9 mouse cellular contexts compared by ENCODE assay signal in the genomic region with DNA sequence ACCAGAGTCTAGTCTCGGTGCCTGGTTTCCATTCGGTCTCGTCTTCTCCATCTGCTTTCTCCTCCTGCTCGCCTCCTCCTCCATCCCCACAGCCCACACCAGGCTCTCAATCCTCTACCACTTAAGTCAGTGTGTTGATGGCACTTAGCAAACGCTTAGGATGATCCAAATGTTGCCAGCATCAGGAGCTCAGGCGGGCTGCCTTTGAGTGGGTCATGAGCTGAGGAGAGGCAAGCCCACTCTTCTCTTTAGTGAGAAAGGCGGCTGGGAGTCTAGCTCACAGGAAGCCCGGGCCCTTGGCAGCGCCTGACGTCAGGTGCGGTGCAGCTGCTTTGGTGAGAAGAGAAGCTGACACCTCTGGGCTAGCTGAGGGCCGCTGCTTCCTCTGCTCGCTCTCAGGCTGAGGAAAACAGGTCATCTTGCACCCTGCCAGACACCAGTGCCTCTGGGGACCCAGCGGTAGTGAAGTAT. TPM values are rescaled to one million over a fixed set of nuclear protein-coding genes. Genes with fewer than 3 reads are reported as not detected.
DNase-seq lines count a peak whose midpoint lies in the region; ATAC-seq and TF ChIP-seq lines count a peak whose summit lies in the region.
"Had no signal": no experiment of that assay in that cellular context is flagged by ENCODE, and none has a peak within 500 bp of the region (broad histone marks: within the 10 kb centered on the region; RNA-seq: fewer than 3 reads in every experiment).

No protein-coding gene starts in this region.

- no peak for TF ChIP-seq POLR2A in cerebellum, adult 2 months (IDR thresholded peaks at IDR 0.05; ENCODE audit: borderline replicate concordance, insufficient read depth, low read length)

- no peaks in the 10 kb centered on the region for H3K9me3 ChIP-seq in limb, embryonic 13.5 days
- no peaks in the 10 kb centered on the region for H3K9me3 ChIP-seq in stomach, postnatal 0 days (ENCODE audit: control insufficient read depth, low read length)
- no peaks in the 10 kb centered on the region for H3K9me3 ChIP-seq in midbrain, embryonic 10.5 days (replicated peaks)

- no peak for TF ChIP-seq EP300 in stomach, postnatal 0 days (optimal IDR thresholded peaks at IDR 0.05)

- no peak for TF ChIP-seq CTCF in stomach, postnatal 0 days (IDR thresholded peaks at IDR 0.05; ENCODE audit: low read depth)
- TF ChIP-seq CTCF in cerebellum, adult 2 months (IDR thresholded peaks at IDR 0.05; ENCODE audit: borderline replicate concordance, insufficient read depth, low read depth, low read length), result no peak

- H3K36me3 ChIP-seq in limb, embryonic 13.5 days, result no peaks in the 10 kb centered on the region
- no peaks in the 10 kb centered on the region for H3K36me3 ChIP-seq in stomach, postnatal 0 days (ENCODE audit: control insufficient read depth, insufficient read depth, low read length)
- H3K36me3 ChIP-seq in midbrain, embryonic 10.5 days, result no peaks in the 10 kb centered on the region

- ATAC-seq in activated CD4-positive, CD25-positive, alpha-beta regulatory T cell, adult 4 months, result peak; percentile 74
- ATAC-seq in limb, embryonic 13.5 days (ENCODE audit: low FRiP score, low read depth), result 0 out of 2 replicates have a peak, but pooled peaks have one; percentile 24
- ATAC-seq in stomach, postnatal 0 days (ENCODE audit: low FRiP score, low TSS enrichment), result peak; percentile 24; the same call in 1 of the 2 replicates

- no peak overlapping the region for H3K9ac ChIP-seq in limb, embryonic 13.5 days
- no peak overlapping the region for H3K9ac ChIP-seq in stomach, postnatal 0 days (ENCODE audit: low read length)

- H3K27me3 ChIP-seq in limb, embryonic 13.5 days, result no peaks in the 10 kb centered on the region
- no peaks in the 10 kb centered on the region for H3K27me3 ChIP-seq in stomach, postnatal 0 days (ENCODE audit: control insufficient read depth, insufficient read depth, low read length)
- no peaks in the 10 kb centered on the region for H3K27me3 ChIP-seq in midbrain, embryonic 10.5 days (ENCODE audit: low read depth, poor library complexity, severe bottlenecking)
- no peaks in the 10 kb centered on the region for H3K27me3 ChIP-seq in cerebellum, adult 2 months (ENCODE audit: control insufficient read depth, insufficient read depth, low read length)

- H3K4me1 ChIP-seq in limb, embryonic 13.5 days, result peaks cover 19% of the 10 kb centered on the region
- no peaks in the 10 kb centered on the region for H3K4me1 ChIP-seq in stomach, postnatal 0 days (replicated peaks; ENCODE audit: control insufficient read depth, insufficient read depth)
- H3K4me1 ChIP-seq in midbrain, embryonic 10.5 days, result no peaks in the 10 kb centered on the region
- no peaks in the 10 kb centered on the region for H3K4me1 ChIP-seq in cerebellum, adult 2 months (ENCODE audit: control insufficient read depth, insufficient read depth, low read length)

- DNase-seq in left cerebral cortex, adult 18-20 months (ENCODE audit: low spot score in 2 of 2), result peak; percentile 58 to 74
- no peak for DNase-seq in left cerebral cortex, adult 11 months (ENCODE audit: low spot score)
- DNase-seq in stomach, postnatal 0 days (ENCODE audit: low spot score), result no peak
- no peak for DNase-seq in adrenal gland, adult (ENCODE audit: inconsistent age in 2 of 2, low spot score in 1 of 2)
- no peak for DNase-seq in midbrain, embryonic 10.5 days (ENCODE audit: low spot score)
- DNase-seq in cerebellum, adult 2 months, result no peak
- DNase-seq: adrenal gland, adult 8-10 months had no signal

- no peak overlapping the region for H3K4me3 ChIP-seq in limb, embryonic 13.5 days
- H3K4me3 ChIP-seq in stomach, postnatal 0 days (ENCODE audit: low read depth, low read length), result no peak overlapping the region
- no peak overlapping the region for H3K4me3 ChIP-seq in midbrain, embryonic 10.5 days
- no peak overlapping the region for H3K4me3 ChIP-seq in cerebellum, adult 2 months (replicated peaks; ENCODE audit: insufficient read depth, low read depth, low read length)

- H3K27ac ChIP-seq in limb, embryonic 13.5 days, result no peak overlapping the region
- H3K27ac ChIP-seq in stomach, postnatal 0 days (replicated peaks), result no peak overlapping the region
- H3K27ac ChIP-seq in midbrain, embryonic 10.5 days (replicated peaks), result no peak overlapping the region
- no peak overlapping the region for H3K27ac ChIP-seq in cerebellum, adult 2 months (ENCODE audit: insufficient read depth, low read length)

- H3K4me2 ChIP-seq in limb, embryonic 13.5 days (replicated peaks), result 0 out of 2 replicates have a peak overlapping the region, but pooled peaks have one; percentile 9
- H3K4me2 ChIP-seq in stomach, postnatal 0 days (replicated peaks; ENCODE audit: low read depth), result no peak overlapping the region

- 44% methylated on average over 14 of the region's 14 CpGs for WGBS in limb, embryonic 13.5 days
- 57% methylated on average over 14 of the region's 14 CpGs for WGBS in stomach, postnatal 0 days
- 84% methylated on average over 14 of the region's 14 CpGs for WGBS in midbrain, embryonic 10.5 days
- 74% methylated on average over 14 of the region's 14 CpGs for WGBS in cerebellum, adult 2 months

RNA-seq across cellular contexts. Expression of a gene that starts 15.0 kb away (rescaled TPM):
- total RNA-seq in left cerebral cortex, adult 18-20 months (2021), result 100 to 1,000 TPM; 174 to 176 TPM
- 10 to 100 TPM; 68.0 to 74.3 TPM for polyA plus RNA-seq in activated CD4-positive, CD25-positive, alpha-beta regulatory T cell, adult 4 months (2017; shearing (Covaris generic))
- 33.8 and 35.5 TPM in 2 replicates for polyA plus RNA-seq in limb, embryonic 13.5 days (2015; fragmentation: Nextera tagmentation; extraction: Ambion mirVana)
- polyA plus RNA-seq in stomach, postnatal 0 days (2015; fragmentation: Nextera tagmentation; extraction: Ambion mirVana), result 8.9 TPM in 2 replicates
- polyA plus RNA-seq in midbrain, embryonic 10.5 days (2016; fragmentation: Nextera tagmentation; extraction: Ambion mirVana), result 53.7 and 55.6 TPM in 2 replicates
- 157 and 159 TPM in 2 replicates for polyA plus RNA-seq in cerebellum, adult 2 months (2012; rRNA removed)

RNA-seq across cellular contexts. Expression of a gene that starts 54.1 kb away (rescaled TPM):
- 10 to 100 TPM; 10.7 to 11.0 TPM for total RNA-seq in left cerebral cortex, adult 18-20 months (2021)
- 10 to 100 TPM; 26.6 to 27.4 TPM for polyA plus RNA-seq in activated CD4-positive, CD25-positive, alpha-beta regulatory T cell, adult 4 months (2017; shearing (Covaris generic))
- 29.1 and 30.1 TPM in 2 replicates for polyA plus RNA-seq in limb, embryonic 13.5 days (2015; fragmentation: Nextera tagmentation; extraction: Ambion mirVana)
- 15.5 and 15.8 TPM in 2 replicates for polyA plus RNA-seq in stomach, postnatal 0 days (2015; fragmentation: Nextera tagmentation; extraction: Ambion mirVana)
- 28.7 and 31.6 TPM in 2 replicates for polyA plus RNA-seq in midbrain, embryonic 10.5 days (2016; fragmentation: Nextera tagmentation; extraction: Ambion mirVana)
- polyA plus RNA-seq in cerebellum, adult 2 months (2012; rRNA removed), result 25.7 and 27.1 TPM in 2 replicates

Comparison
In these comparisons a context has a peak if more than half of its experiments do, and no peak if none do; other contexts are left out.
1. DNase-seq: peak in left cerebral cortex, adult 18-20 months (2 of 2); none in left cerebral cortex, adult 11 months (single experiment), stomach, postnatal 0 days (single experiment), adrenal gland, adult (0 of 2), midbrain, embryonic 10.5 days (single experiment) and cerebellum, adult 2 months (0 of 2).
2. ATAC-seq: peak in every context shown above with its lines; median percentile 74 in activated CD4-positive, CD25-positive, alpha-beta regulatory T cell, adult 4 months; 24 in limb, embryonic 13.5 days; 24 in stomach, postnatal 0 days.